Mouse (Mus musculus): ENCODE measurements at regions not wholly inside any gene's neighbourhood (a gene's known extent, or its start where the extent isn't known, plus 50 kb on each side); places are given as distances from the start of the nearest gene placed in this dataset.

DNA sequence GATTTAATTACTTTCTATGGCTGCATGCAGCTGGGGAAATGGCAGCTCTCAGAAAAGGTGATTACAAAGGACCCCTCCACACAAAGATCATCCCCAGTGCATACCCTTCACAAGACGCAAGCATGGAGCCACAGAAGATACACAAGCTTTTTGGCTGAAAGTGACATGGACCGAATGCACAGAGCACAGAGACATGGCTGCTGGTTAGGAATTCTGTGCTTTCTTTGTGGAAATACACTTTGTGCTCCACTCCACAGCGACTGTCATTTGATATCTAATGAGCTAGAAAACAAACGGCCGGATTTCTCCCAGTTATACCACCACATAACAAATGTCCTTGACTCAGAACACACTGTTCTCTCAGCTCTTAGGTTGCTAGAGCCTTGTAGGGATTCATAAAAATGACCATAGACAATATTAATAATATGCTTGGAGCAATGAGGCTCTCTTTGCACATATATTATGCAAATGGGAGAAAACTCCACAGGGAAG, 132.1 kb upstream of the Fat4 start:
- 67% methylated on average over 5 of the region's 5 CpGs for WGBS
- Histone ChIP-seq H3K9me3 (no peaks in the 10 kb centered on the region), H3K27ac (peak overlapping the region; percentile 56), H3K4me1 (replicated peaks) (peaks cover 7% of the 10 kb centered on the region), H3K27me3 (ENCODE audit: insufficient read depth, poor library complexity, severe bottlenecking) (no peaks in the 10 kb centered on the region), H3K36me3 (no peaks in the 10 kb centered on the region), H3K4me3 (no peak overlapping the region)
- no peak for DNase-seq (ENCODE audit: low spot score)

DNA sequence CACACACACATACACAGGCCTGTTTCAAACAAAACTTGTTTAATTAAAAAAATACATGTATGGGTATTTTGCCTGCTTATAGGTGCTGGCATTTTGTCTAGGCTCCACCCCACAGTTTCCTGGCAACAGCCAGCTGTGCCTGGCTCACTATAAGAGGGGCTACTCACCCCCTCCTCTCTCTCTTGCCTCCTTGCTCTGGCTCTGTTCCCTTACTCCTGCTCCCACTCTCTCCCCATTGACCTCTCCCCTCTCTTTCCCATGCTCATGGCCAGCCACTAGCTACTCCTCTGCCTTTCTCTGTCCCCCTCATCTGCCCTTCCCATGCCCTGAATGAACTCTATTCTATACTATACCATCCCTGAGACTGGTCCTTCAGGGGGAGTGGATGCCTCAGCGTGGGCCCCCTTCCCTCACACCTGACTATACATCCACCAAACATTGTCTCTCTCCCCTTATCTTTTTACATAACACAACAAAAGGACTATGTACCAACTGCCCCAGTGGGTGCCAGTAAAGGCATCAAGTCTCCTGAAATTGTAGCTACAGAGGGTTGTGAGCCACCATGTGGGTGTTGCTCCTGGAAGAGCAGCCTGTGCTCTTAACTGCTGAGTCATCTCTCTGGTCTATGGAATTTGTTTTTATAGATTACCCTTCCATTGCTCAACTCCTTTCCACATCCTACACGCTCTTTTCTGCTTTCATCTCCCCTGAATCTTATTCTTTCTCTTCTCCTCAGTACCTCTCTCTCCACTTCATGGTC, 133.1 kb upstream of the Fat4 start:
- H3K27me3 ChIP-seq (ENCODE audit: insufficient read depth, poor library complexity, severe bottlenecking), result no peaks in the 10 kb centered on the region
- H3K36me3 ChIP-seq, result no peaks in the 10 kb centered on the region
- H3K9me3 ChIP-seq, result no peaks in the 10 kb centered on the region
- DNase-seq (ENCODE audit: low spot score), result no peak
- H3K27ac ChIP-seq, result no peak overlapping the region
- WGBS, result 79% methylated on average over 2 of the region's 2 CpGs
- peaks cover 7% of the 10 kb centered on the region for H3K4me1 ChIP-seq (replicated peaks)
- no peak overlapping the region for H3K4me3 ChIP-seq

DNA sequence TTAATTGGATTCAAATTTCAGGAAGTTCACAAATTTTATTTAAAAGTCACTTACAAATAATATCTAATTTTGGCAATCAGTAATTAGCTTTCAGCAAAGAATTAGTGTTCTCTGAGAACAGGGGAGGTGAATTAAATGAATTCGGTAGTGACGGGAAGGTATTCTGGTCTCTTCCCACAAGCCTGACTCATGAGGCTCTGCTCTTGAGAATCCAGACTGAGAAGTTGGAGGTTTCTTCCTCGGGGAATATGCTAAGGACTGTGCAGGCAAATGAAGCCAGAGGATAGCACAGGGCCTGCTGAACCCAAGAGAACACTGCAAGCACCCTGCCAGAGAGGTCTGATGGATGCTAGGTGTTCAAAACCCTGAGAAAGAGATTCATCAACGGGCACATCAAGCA, 144.6 kb upstream of the Fat4 start:
- Histone ChIP-seq H3K4me1 (replicated peaks) (no peaks in the 10 kb centered on the region), H3K4me3 (no peak overlapping the region), H3K9me3 (no peaks in the 10 kb centered on the region), H3K36me3 (no peaks in the 10 kb centered on the region), H3K27ac (no peak overlapping the region), H3K27me3 (ENCODE audit: insufficient read depth, poor library complexity, severe bottlenecking) (no peaks in the 10 kb centered on the region)
- WGBS, result 89% methylated on average over 4 of the region's 4 CpGs
- no peak for DNase-seq (ENCODE audit: low spot score)

DNA sequence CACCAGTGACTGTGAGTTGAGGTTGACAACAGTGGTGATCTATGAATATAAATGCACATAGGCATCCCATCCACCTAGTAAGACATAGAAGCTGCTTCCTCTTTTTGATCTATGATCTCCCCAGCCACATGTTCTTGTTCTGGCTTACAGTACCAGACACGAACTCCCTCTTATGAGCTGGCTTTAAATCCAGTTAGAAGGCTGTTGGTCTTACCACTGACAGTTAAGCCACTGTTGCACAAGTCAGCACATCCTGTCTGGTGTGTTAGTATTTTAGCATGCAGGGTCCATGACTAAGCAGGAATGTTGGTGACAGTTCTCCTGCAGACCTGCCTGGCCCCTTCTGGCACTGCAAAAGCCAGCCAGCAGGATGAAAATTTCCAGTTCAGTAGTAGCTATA, 164.1 kb upstream of the Fat4 start:
- Histone ChIP-seq H3K4me3 (no peak overlapping the region), H3K9me3 (no peaks in the 10 kb centered on the region), H3K36me3 (no peaks in the 10 kb centered on the region), H3K27me3 (ENCODE audit: insufficient read depth, poor library complexity, severe bottlenecking) (no peaks in the 10 kb centered on the region), H3K27ac (no peak overlapping the region), H3K4me1 (replicated peaks) (0 out of 2 replicates have a peak, but pooled peaks cover 9% of the 10 kb centered on the region)
- WGBS, result 86% methylated on average over 1 of the region's 1 CpGs
- no peak for DNase-seq (ENCODE audit: low spot score)

DNA sequence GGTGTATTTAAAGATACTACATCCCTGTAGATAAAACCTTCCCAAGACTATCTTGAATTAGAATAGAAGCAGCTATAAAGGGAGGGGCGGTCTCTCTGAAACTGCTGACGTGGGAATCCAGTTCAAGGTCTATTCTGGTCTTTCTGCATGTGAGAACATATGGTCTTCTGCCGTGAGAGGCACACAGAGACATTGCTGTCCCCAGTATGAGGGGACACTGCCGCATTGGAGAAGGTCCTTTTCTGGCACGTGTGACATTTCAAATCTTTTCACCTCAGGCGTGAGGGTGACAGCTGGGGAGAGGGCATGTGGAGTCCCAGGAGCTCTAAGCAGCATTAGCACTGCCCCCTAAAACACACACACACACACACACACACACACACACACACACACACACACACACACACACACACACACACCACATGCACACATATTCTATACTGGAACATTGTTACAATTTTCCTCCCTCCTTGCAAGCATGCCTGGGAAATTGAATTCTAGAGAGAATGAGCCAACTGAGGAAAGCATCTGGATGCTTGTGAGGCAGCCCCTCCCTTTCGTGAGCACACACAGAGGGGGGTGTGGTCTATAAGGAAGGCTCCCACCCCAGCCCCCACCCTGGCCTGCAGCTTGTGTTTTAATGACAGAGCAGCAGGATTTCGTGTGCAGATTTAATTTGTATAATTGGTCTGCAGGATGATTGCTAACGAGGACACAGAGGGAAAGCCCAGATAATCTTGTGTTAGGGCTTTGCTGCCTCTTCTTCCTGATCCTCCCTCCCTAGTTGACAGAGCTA, 174.5 kb upstream of the Fat4 start:
- Histone ChIP-seq H3K4me3 (no peak overlapping the region), H3K36me3 (no peaks in the 10 kb centered on the region), H3K4me1 (replicated peaks) (peaks cover 35% of the 10 kb centered on the region), H3K27me3 (ENCODE audit: insufficient read depth, poor library complexity, severe bottlenecking) (no peaks in the 10 kb centered on the region), H3K27ac (peak overlapping the region; percentile 72), H3K9me3 (no peaks in the 10 kb centered on the region)
- WGBS, result 26% methylated on average over 9 of the region's 9 CpGs
- DNase-seq (ENCODE audit: low spot score), result peak; percentile 32

DNA sequence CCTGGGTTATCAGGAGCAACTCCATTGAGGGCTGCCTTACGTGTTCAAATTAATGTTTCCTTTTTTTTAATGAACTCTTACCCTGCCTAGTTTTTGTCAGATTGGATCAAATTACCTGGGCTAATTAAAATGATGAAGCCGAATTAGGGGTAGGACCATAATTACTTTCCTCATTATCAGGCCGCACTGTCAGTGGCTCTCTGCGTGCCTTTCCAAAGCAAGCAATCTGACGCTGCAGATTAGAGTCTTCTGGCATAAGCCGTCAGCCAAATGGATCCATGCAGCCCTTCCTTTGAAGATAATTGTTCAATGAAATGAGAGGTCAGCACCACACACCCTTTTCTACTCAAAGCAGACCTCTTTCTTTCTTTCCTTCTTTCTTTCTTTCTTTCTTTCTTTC, 175.5 kb upstream of the Fat4 start:
- Histone ChIP-seq H3K4me1 (replicated peaks) (peaks cover 35% of the 10 kb centered on the region), H3K27me3 (ENCODE audit: insufficient read depth, poor library complexity, severe bottlenecking) (no peaks in the 10 kb centered on the region), H3K27ac (no peak overlapping the region), H3K36me3 (no peaks in the 10 kb centered on the region), H3K9me3 (no peaks in the 10 kb centered on the region), H3K4me3 (no peak overlapping the region)
- DNase-seq (ENCODE audit: low spot score), result no peak
- WGBS, result 57% methylated on average over 6 of the region's 6 CpGs

DNA sequence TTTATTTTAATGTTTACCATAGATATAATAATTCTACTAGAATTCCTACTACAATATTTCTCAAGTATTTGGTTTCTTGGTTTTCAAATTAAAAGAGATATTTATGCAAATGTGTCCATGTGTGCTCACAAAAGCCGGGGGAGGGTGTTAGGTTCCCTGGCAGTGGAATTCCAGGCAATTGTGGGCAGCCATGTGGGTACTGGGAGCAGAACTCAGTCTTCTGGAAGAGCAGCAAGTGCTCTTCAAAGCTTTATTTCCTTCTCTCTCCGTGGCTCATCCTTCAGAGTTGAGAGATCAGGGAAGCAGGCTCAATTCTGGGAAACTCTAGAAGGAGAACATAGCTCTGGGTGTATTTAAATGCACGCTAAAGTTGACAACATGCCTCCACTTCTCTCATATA, 178.8 kb upstream of the Fat4 start:
- peaks cover 29% of the 10 kb centered on the region for H3K4me1 ChIP-seq (replicated peaks)
- H3K27me3 ChIP-seq (ENCODE audit: insufficient read depth, poor library complexity, severe bottlenecking), result no peaks in the 10 kb centered on the region
- H3K27ac ChIP-seq, result no peak overlapping the region
- DNase-seq (ENCODE audit: low spot score), result no peak
- H3K4me3 ChIP-seq, result no peak overlapping the region
- no peaks in the 10 kb centered on the region for H3K36me3 ChIP-seq
- no peaks in the 10 kb centered on the region for H3K9me3 ChIP-seq
- 73% methylated on average over 3 of the region's 3 CpGs for WGBS

DNA sequence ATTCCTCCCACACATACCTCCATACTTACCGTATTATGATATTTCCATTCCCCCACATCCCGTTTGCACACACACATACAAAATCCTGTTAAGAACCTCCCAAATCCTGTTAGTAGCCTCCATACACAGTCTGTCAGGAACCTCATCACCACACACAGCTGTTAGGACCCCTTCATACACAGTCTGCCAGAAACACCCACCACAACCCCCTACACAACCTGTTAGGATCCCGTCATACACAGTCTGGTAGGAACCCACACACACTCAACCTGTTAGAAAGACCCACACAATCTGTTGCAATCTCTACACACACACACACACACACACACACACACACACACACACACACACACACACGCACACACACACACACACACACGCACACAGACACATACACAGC, 187.5 kb upstream of the Fat4 start:
- 0 out of 2 replicates have a peak, but pooled peaks cover 4% of the 10 kb centered on the region for H3K9me3 ChIP-seq
- WGBS, result 91% methylated on average over 5 of the region's 5 CpGs
- H3K4me1 ChIP-seq (replicated peaks), result peaks cover 23% of the 10 kb centered on the region
- H3K27me3 ChIP-seq (ENCODE audit: insufficient read depth, poor library complexity, severe bottlenecking), result no peaks in the 10 kb centered on the region
- DNase-seq (ENCODE audit: low spot score), result no peak
- no peak overlapping the region for H3K4me3 ChIP-seq
- peak overlapping the region; percentile 91 for H3K27ac ChIP-seq
- no peaks in the 10 kb centered on the region for H3K36me3 ChIP-seq

DNA sequence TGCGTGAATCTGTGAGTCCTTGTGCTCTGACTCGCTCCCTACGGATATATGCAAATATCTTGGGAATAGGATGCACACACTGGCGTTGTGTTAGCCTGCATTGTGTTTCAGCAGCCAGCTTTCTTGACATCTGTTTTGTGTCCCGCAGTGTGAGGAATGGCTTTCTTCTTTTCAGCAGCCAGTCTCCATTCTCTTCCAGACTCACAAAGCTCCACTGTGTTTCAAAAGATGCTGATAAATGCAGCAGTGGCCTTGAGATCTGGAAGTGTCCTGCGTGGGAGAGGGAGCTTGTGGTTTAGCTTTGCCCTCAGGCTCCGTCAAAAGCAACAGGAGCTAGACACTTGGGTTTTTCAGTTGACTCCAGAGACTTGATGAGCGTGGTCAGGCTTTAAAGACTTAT, 188.9 kb upstream of the Fat4 start:
- WGBS, result 16% methylated on average over 8 of the region's 8 CpGs
- Histone ChIP-seq H3K4me1 (replicated peaks) (peaks cover 23% of the 10 kb centered on the region), H3K9me3 (0 out of 2 replicates have a peak, but pooled peaks cover 4% of the 10 kb centered on the region), H3K4me3 (no peak overlapping the region), H3K36me3 (no peaks in the 10 kb centered on the region), H3K27me3 (ENCODE audit: insufficient read depth, poor library complexity, severe bottlenecking) (no peaks in the 10 kb centered on the region), H3K27ac (peak overlapping the region; percentile 91)
- DNase-seq (ENCODE audit: low spot score), result peak; percentile 73

DNA sequence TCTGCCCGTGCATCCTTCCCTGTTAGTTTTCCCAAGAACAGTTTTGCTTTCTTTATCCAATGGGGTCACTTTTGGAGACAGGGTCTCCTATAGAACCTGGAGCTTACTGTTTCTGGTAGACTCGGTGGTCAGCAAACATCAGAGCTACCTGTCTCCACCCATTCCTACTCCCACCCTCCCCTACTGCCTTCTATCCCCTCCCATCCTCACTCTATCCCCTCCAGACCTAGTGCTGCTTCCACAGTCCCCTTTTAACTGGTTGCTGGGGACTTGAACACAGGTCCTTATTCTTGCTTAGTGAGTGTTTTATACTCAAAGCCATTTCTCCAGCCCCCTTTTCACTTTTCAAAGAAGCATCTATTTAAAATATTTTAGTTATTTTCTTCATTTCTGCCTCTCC, 189.4 kb upstream of the Fat4 start:
- Histone ChIP-seq H3K4me3 (no peak overlapping the region), H3K9me3 (0 out of 2 replicates have a peak, but pooled peaks cover 4% of the 10 kb centered on the region), H3K36me3 (no peaks in the 10 kb centered on the region), H3K4me1 (replicated peaks) (peaks cover 23% of the 10 kb centered on the region), H3K27ac (peak overlapping the region; percentile 91), H3K27me3 (ENCODE audit: insufficient read depth, poor library complexity, severe bottlenecking) (no peaks in the 10 kb centered on the region)
- 68% methylated on average over 2 of the region's 2 CpGs for WGBS
- no peak for DNase-seq (ENCODE audit: low spot score)

DNA sequence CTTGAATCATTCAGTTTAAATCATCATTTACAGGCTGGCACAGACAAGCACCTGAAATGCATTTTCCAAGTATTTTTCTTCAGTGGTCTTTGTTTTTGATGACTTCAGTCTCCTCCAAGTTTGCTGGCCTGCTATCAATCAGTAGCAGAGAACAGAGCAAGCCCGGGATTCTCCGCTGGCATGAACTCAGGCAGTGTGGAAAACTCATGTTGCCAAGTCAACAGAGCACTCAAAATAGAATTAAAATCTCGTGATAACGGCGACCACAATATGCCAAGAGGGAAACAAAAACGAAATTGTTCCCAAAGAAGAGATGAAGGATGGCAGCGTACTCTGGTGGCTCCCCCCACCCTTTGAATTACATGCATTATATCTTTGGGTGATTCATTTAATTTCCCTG, 190.9 kb upstream of the Fat4 start:
- 0 out of 2 replicates have a peak, but pooled peaks cover 2% of the 10 kb centered on the region for H3K9me3 ChIP-seq
- DNase-seq (ENCODE audit: low spot score), result no peak
- H3K27me3 ChIP-seq (ENCODE audit: insufficient read depth, poor library complexity, severe bottlenecking), result no peaks in the 10 kb centered on the region
- no peak overlapping the region for H3K27ac ChIP-seq
- H3K4me3 ChIP-seq, result no peak overlapping the region
- no peaks in the 10 kb centered on the region for H3K36me3 ChIP-seq
- H3K4me1 ChIP-seq (replicated peaks), result peaks cover 23% of the 10 kb centered on the region
- WGBS, result 91% methylated on average over 7 of the region's 7 CpGs

DNA sequence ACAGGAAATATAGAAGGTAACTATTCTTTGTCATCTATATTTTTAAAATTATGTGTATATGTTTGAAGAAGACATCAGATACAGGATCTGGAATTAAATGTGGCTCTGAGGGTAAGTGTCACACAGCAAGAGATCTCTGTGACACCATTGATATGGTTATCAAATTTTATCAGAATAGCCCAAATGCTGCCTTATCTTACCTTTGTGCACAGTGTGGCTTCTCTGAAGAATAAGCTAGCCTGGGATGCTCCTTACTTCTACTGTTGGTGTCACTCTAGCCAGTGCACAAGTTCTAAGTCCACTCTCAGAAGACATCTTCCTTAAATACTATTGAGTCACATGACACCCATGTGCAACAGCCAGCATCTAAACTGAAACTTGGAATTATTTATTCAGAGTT, 194.0 kb upstream of the Fat4 start:
- no peak for DNase-seq (ENCODE audit: low spot score)
- Histone ChIP-seq H3K27me3 (ENCODE audit: insufficient read depth, poor library complexity, severe bottlenecking) (no peaks in the 10 kb centered on the region), H3K4me3 (no peak overlapping the region), H3K9me3 (0 out of 2 replicates have a peak, but pooled peaks cover 2% of the 10 kb centered on the region), H3K4me1 (replicated peaks) (peaks cover 8% of the 10 kb centered on the region), H3K36me3 (no peaks in the 10 kb centered on the region), H3K27ac (no peak overlapping the region)

All from hindbrain, embryonic 10.5 days (tissue).